ENCODE assay signal across 8 mouse cellular contexts in genomic region chrX:13072461-13072982, GRCm38 (mm10). TPM values are rescaled to one million over a fixed set of nuclear protein-coding genes. Genes with fewer than 3 reads are reported as not detected.
DNase-seq lines count a peak whose midpoint lies in the region; ATAC-seq and TF ChIP-seq lines count a peak whose summit lies in the region.

No protein-coding gene starts in this region.

- intact Hi-C loops in heart, postnatal 14 days (cut with DNase I) = no loop called here

- no peak for TF ChIP-seq EP300 in ES-Bruce4 (IDR thresholded peaks at IDR 0.05; ENCODE audit: insufficient read depth, low read depth, low read length)

- no peak for TF ChIP-seq CTCF in ES-Bruce4 (IDR thresholded peaks at IDR 0.05; ENCODE audit: low read depth, low read length)
- TF ChIP-seq CTCF in layer of hippocampus, adult 2 months (conservative IDR thresholded peaks at IDR 0.05) = no peak
- no peak for TF ChIP-seq CTCF in lung, embryonic 14.5 days (IDR thresholded peaks at IDR 0.05; ENCODE audit: low read depth)

- peak; percentile 83 for DNase-seq in cerebellum, adult 11-12 months
- peak; percentile 75 to 77 for DNase-seq in heart, postnatal 14 days
- peak; percentile 46 to 50 for DNase-seq in layer of hippocampus, adult 2 months (ENCODE audit: low spot score in 2 of 2)
- peak; percentile 68 for DNase-seq in lung, embryonic 14.5 days
- DNase-seq in testis, postnatal 10 days (ENCODE audit: low spot score) = peak; percentile 82

- TF ChIP-seq POLR2A in ES-Bruce4 (IDR thresholded peaks at IDR 0.05; ENCODE audit: insufficient read depth, low read length) = no peak

- H3K27ac ChIP-seq in ES-Bruce4 (ENCODE audit: insufficient read depth, low read length) = peak overlapping the region; percentile 57; the same call in 1 of the 2 replicates
- H3K27ac ChIP-seq in forebrain, embryonic 15.5 days (replicated peaks) = peak overlapping the region; percentile 98
- H3K27ac ChIP-seq in layer of hippocampus, adult 2 months = peak overlapping the region; percentile 96
- peak overlapping the region; percentile 93 for H3K27ac ChIP-seq in lung, embryonic 14.5 days (ENCODE audit: low read depth)
- peak overlapping the region; percentile 94 for H3K27ac ChIP-seq in neural tube, embryonic 15.5 days (replicated peaks)

- H3K9ac ChIP-seq in ES-Bruce4 (ENCODE audit: low read depth, poor library complexity, severe bottlenecking) = peak overlapping the region; percentile 87
- peak overlapping the region; percentile 85 for H3K9ac ChIP-seq in forebrain, embryonic 15.5 days (replicated peaks)
- peak overlapping the region; percentile 74 for H3K9ac ChIP-seq in lung, embryonic 14.5 days
- H3K9ac ChIP-seq in neural tube, embryonic 15.5 days (replicated peaks) = peak overlapping the region; percentile 72

- 13% methylated on average over 49 of the region's 73 CpGs for WGBS in forebrain, embryonic 15.5 days
- 9% methylated on average over 43 of the region's 73 CpGs for WGBS in lung, embryonic 14.5 days
- 17% methylated on average over 52 of the region's 73 CpGs for WGBS in neural tube, embryonic 15.5 days

- H3K4me2 ChIP-seq in forebrain, embryonic 15.5 days (replicated peaks) = peak overlapping the region; percentile 44
- H3K4me2 ChIP-seq in lung, embryonic 14.5 days = peak overlapping the region; percentile 61
- H3K4me2 ChIP-seq in neural tube, embryonic 15.5 days = peak overlapping the region; percentile 53

- peak overlapping the region; percentile 90 for H3K4me3 ChIP-seq in ES-Bruce4 (ENCODE audit: low read depth, low read length)
- peak overlapping the region; percentile 82 for H3K4me3 ChIP-seq in forebrain, embryonic 15.5 days
- peak overlapping the region; percentile 73 for H3K4me3 ChIP-seq in layer of hippocampus, adult 2 months
- H3K4me3 ChIP-seq in lung, embryonic 14.5 days (ENCODE audit: low read depth, low read length) = peak overlapping the region; percentile 65
- peak overlapping the region; percentile 65 for H3K4me3 ChIP-seq in neural tube, embryonic 15.5 days (replicated peaks)

- no peaks in the 10 kb centered on the region for H3K27me3 ChIP-seq in ES-Bruce4 (ENCODE audit: control insufficient read depth, insufficient read depth, low read length, poor library complexity, severe bottlenecking)
- no peaks in the 10 kb centered on the region for H3K27me3 ChIP-seq in forebrain, embryonic 15.5 days
- H3K27me3 ChIP-seq in lung, embryonic 14.5 days (ENCODE audit: insufficient read depth, low read length) = peaks cover 7% of the 10 kb centered on the region; the same call in 1 of the 2 replicates
- H3K27me3 ChIP-seq in neural tube, embryonic 15.5 days (replicated peaks) = no peaks in the 10 kb centered on the region

- H3K4me1 ChIP-seq in ES-Bruce4 (ENCODE audit: control insufficient read depth, insufficient read depth, low read length) = no peaks in the 10 kb centered on the region
- H3K4me1 ChIP-seq in forebrain, embryonic 15.5 days = peaks cover 3% of the 10 kb centered on the region; the same call in 1 of the 2 replicates
- no peaks in the 10 kb centered on the region for H3K4me1 ChIP-seq in lung, embryonic 14.5 days (ENCODE audit: insufficient read depth)
- peaks cover 3% of the 10 kb centered on the region; the same call in 1 of the 2 replicates for H3K4me1 ChIP-seq in neural tube, embryonic 15.5 days

- H3K36me3 ChIP-seq in ES-Bruce4 (ENCODE audit: control insufficient read depth, insufficient read depth, low read length, poor library complexity, severe bottlenecking) = peaks cover 3% of the 10 kb centered on the region
- no peaks in the 10 kb centered on the region for H3K36me3 ChIP-seq in forebrain, embryonic 15.5 days
- no peaks in the 10 kb centered on the region for H3K36me3 ChIP-seq in lung, embryonic 14.5 days (ENCODE audit: insufficient read depth)
- H3K36me3 ChIP-seq in neural tube, embryonic 15.5 days = no peaks in the 10 kb centered on the region

- H3K9me3 ChIP-seq in ES-Bruce4 (replicated peaks; ENCODE audit: control insufficient read depth, insufficient read depth, low read length, poor library complexity, severe bottlenecking) = no peaks in the 10 kb centered on the region
- no peaks in the 10 kb centered on the region for H3K9me3 ChIP-seq in forebrain, embryonic 15.5 days
- no peaks in the 10 kb centered on the region for H3K9me3 ChIP-seq in lung, embryonic 14.5 days (ENCODE audit: low read depth, low read length)
- no peaks in the 10 kb centered on the region for H3K9me3 ChIP-seq in neural tube, embryonic 15.5 days (replicated peaks)

- ATAC-seq in forebrain, embryonic 15.5 days (replicated peaks) = peak; percentile 21
- peak; percentile 17 for ATAC-seq in lung, embryonic 14.5 days (ENCODE audit: insufficient read depth)
- ATAC-seq in neural tube, embryonic 15.5 days (ENCODE audit: low FRiP score) = peak; percentile 33

RNA-seq across cellular contexts. Expression of gene Usp9x, which starts 1.2 kb away (rescaled TPM):
- 335 and 375 TPM in 2 replicates for polyA plus RNA-seq in ES-Bruce4 (2011; ENCODE audit: insufficient read depth, insufficient read length, low read depth, missing spikeins)
- 39.7 and 40.9 TPM in 2 replicates for polyA plus RNA-seq in forebrain, embryonic 15.5 days (2015; fragmentation: Nextera tagmentation; extraction: Ambion mirVana)
- total RNA-seq in heart, postnatal 14 days (2021) = 100 to 1,000 TPM; 136 to 154 TPM
- total RNA-seq in layer of hippocampus, adult 2 months (2021) = 100 to 1,000 TPM; 225 to 232 TPM
- polyA plus RNA-seq in lung, embryonic 14.5 days (2014; fragmentation: Nextera tagmentation; extraction: Ambion mirVana) = 54.9 and 57.6 TPM in 2 replicates
- 25.8 and 27.3 TPM in 2 replicates for polyA plus RNA-seq in neural tube, embryonic 15.5 days (2015; fragmentation: Nextera tagmentation; extraction: Ambion mirVana)

Comparison
In these comparisons a context has a peak if more than half of its experiments do, and no peak if none do; other contexts are left out.
1. Peak in every context shown above with its lines: DNase-seq, ATAC-seq, H3K4me3 ChIP-seq and H3K27ac ChIP-seq.